Mouse (Mus musculus) adrenal gland (tissue): ENCODE measurements around the gene Mamstr.

ENCODE experiments used
- intact Hi-C: fragments of 180-260 bp; cut with DNase I; formaldehyde crosslinking; loops from one replicate; pipeline ENCODE4 v1.15.1; 2025
- long read RNA-seq, 2 experiments: library from polyadenylated mRNA; unstranded; transcript quantifications; one replicate each; pipeline ENCODE4 v2.0.0; 2020; ENCODE audit warnings: borderline replicate concordance in 1 of 2; ENCODE audit not compliant: insufficient replicate concordance in 1 of 2

Gene Mamstr
- long read RNA-seq, experiment 1, result 0 reads
- long read RNA-seq, experiment 2, partial matches to known transcripts, result 1 of 1 reads
- long read RNA-seq, experiment 2, other reads (novel, unspliced or antisense), result 0 of 1 reads

DNA sequence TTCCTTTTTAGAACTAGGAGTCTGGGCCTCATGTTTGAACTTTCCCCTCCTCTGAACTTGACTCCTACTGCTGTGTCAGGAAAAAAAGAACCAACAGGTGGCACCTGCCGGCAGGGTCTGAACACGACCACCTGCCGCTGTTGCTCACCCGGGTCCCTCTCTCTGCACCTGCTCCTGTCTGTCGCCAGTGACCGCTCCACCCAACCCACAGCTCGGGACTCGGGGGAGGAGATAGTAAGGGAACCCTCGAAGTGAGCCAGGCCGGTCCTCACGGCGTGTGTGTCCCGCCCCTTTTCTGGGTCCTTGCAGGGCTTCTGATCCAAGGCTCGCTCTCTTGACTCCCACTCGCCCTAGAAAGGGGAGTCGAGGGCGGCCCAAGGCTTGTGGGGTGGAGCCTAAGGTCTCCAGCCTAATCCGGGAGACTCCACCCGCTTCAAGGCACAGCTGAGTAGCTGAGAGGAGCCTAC lies at the start of gene Mamstr:
TSS of gene Mamstr (plus strand) at position 417 of the 467 bp plus-strand sequence.
- intact Hi-C loops, result loop anchor here (5.0 kb wide), 1 partner anchor 43 kb away; the partner anchor contains the start of gene Ntn5

- intact Hi-C loops, result loop anchor here (5.0 kb wide), 2 partner anchors 34 to 91 kb away; partner anchors contain the start of gene Ntn5
Observed at GRCm38 (mm10) chr7:45590874-45591273, 48.9 kb upstream of the Mamstr start.

DNA sequence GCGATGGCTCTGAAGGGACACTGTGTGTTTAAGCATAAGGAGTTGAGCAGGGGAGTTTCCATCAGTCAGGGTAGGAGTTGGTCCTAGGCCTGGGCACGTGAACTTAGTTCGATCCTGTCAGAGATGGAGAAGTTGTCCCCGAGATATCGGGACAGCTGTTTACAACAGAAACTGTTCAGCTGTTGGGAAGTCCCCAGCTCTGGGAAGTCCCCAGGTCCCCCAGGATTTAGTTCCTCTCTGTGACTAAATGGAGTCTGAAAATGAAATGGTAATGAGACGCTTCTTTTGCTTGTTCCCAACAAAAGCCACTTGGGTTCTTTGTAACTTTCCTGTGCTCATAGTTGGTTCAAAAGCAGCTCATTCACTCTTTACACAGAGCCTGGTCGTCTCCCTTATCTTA lies 47.9 kb upstream of the Mamstr start:
- intact Hi-C loops, result loop anchor here (5.0 kb wide), 2 partner anchors 35 to 90 kb away; partner anchors contain the start of gene Ntn5

- intact Hi-C loops, result loop anchor here (5.0 kb wide), 2 partner anchors 36 to 89 kb away; partner anchors contain the start of gene Ntn5
Observed at GRCm38 (mm10) chr7:45593118-45593815, 46.5 kb upstream of the Mamstr start.

DNA sequence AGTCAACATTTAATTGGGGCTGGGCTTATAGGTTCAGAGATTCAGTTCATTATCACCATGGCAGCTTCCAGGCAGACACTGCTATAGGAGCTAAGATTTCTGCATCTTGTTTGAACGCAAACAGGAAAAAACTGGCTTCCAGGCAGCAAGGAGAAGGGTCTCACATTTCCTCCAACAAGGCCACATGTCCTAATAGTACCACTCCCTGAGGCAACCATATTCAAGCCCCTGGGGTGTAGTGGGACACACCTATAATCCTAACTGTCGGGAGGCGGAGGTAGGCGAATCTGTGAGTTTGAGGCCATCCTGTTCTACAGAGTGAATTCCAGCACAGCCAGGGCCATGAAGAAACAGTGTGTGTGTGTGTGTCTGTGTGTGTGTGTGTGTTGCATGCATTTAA lies 44.6 kb upstream of the Mamstr start:
- intact Hi-C loops, result no loop called here

DNA sequence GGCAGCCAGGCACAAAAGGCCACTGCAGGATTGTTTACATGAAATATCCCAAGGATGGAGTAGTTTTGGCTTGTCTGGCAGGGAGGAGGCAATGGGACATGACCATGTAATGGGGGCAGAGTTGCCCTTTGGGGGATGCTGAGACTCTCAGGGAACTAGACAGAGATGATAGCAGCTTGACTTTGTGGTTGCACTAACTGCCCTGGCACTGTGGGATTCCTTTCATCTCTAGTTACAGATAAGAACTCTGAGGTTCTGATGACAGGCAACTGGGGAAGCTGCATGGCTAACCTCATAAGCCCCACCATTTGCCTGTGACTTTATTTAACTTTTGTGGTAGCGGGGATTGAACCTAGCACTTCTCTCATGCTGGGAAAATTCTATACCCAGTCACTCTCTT lies 43.7 kb upstream of the Mamstr start:
- intact Hi-C loops, result no loop called here

DNA sequence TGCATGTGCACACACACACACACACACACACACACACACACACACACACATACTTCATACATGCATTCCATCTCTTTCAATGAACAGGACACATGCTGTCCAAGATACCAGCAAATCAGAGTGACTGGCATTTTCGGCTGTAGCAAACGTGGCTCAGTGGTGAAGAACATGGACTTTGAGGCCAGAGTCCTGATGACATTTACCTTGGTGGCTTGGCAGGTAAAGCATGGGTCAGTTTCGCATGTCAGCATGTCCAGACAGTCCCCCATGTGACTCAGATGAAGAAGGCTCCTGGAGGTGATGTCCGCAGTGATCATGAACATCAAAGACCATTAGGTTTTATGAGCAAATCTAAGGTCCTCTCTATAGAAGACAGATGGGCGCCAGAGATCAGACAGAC lies 42.8 kb upstream of the Mamstr start:
- intact Hi-C loops, result no loop called here

DNA sequence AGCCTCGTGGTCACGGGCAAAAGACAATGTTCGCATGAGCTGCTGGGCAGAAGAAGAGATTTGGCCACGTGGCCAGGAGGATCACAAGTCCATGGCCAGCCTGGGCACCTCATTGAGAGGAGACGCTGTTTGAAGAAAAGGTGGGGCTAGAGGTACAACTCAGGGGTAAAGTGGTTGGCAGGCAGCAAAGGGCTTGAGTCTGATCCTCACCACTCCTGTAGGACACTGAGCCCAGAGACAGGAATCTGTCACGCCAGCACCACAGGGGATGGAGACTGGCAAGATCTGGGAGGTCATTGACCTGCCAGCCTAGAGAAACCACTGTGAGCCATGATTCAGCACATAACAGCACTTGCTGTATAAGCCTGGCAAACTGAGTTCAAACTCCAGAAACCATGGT lies 42.2 kb upstream of the Mamstr start:
- intact Hi-C loops, result no loop called here

- intact Hi-C loops, result no loop called here
Observed at GRCm38 (mm10) chr7:45598960-45599879, 40.6 kb upstream of the Mamstr start.

- intact Hi-C loops, result no loop called here
Observed at GRCm38 (mm10) chr7:45605704-45606289, 34.0 kb upstream of the Mamstr start.

GRCm38 (mm10) chr7:45609511-45609910 lies 30.3 kb upstream of the Mamstr start:
- intact Hi-C loops, result no loop called here

- intact Hi-C loops, result no loop called here
Observed at GRCm38 (mm10) chr7:45616277-45616676, 23.5 kb upstream of the Mamstr start.

- intact Hi-C loops, result no loop called here
Observed at GRCm38 (mm10) chr7:45617042-45617695, 22.6 kb upstream of the Mamstr start, which contains the start of gene Fut1. Gene Fut1 (plus strand): TSS chr7:45617289.

GRCm38 (mm10) chr7:45618316-45618715 lies 21.5 kb upstream of the Mamstr start:
- intact Hi-C loops, result no loop called here

- intact Hi-C loops, result no loop called here
Observed at GRCm38 (mm10) chr7:45619592-45619991, 20.2 kb upstream of the Mamstr start.

DNA sequence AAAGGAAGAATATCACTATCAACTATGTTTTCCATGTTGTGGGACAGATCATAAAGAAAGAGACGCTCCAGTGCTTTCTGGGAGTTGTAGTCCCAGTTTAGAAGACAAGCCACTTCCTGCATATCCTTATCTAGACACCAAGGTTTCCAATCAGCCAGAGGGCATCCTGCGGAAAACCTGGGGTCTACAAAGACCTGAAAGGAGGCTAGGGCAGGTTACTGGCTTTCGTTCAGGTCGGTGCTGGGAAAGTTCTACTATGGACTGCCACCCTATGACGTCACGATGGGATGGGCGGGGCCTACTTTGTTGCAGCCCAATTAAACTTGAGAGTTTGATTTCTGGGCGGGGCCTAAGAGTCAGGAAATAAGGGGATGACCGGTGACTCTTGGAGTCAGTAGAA lies 18.3 kb upstream of the Mamstr start, which contains the start of gene Izumo1:
TSS of gene Izumo1 (plus strand) at position 369 of the 400 bp plus-strand sequence.
- intact Hi-C loops, result no loop called here

GRCm38 (mm10) chr7:45623507-45623906 lies 16.3 kb upstream of the Mamstr start:
- intact Hi-C loops, result no loop called here

DNA sequence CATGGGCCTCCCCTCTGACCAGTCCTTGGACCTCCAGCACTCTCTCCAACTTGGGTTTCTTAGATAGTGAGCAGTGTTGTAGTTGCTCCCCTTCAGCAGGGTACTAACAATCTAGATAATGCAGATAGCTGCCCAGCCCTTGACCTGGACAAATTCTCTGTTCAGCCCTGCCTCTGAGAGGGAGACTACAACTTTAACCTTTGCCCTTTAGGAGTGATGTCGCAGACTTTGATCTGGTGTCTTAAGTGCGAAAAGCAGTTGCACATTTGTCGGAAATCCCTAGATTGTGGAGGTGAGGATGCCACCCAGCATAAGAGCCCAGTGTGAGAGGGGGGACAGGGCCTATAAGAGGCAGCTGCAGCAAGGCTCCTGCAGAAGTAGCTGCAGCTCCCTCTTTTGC lies 15.1 kb upstream of the Mamstr start:
- intact Hi-C loops, result no loop called here

DNA sequence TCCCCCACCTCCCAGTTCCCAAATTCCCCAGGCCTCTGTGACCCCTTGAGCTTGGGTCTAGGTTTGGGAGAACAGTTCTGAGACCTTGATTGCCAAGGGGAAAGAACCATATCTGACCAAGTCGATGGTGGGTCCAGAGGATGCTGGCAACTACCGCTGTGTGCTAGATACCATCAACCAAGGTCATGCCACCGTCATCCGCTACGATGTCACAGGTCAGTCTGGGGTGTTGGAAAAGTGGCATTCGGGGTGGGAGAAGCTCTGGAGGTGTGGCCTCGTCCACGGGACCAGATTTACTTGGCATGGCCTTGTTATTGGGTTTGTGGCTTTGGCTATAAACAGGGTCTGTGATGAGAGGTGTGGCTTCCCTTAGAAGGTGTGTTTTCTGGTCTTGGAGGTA lies 14.3 kb upstream of the Mamstr start:
- intact Hi-C loops, result no loop called here

- intact Hi-C loops, result no loop called here
Observed at GRCm38 (mm10) chr7:45626571-45627076, 13.2 kb upstream of the Mamstr start.
